ENCODE assay signal across 30 mouse cellular contexts in the genomic region with DNA sequence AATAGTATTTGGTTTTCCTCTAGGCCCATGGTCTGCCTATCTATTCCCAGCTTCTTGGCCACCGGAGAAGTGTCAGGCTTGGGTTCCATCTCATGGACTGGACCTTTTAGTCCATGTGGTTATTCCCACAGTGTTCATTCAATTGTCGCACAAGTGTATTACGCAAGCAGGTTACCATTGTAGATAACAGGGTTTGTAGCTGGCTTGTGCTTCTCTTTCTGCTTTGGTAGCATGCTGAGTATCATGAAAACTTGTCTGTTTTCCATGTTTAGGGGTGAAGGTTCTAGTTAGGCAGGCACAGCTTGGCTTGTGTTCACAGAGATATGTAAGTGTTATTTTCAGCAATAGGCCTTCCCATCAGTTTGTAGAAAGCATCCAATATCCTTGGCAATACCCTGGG.
"Had no signal": no experiment of that assay in that cellular context is flagged by ENCODE, and none has a peak within 500 bp of the region (broad histone marks: within the 10 kb centered on the region; RNA-seq: fewer than 3 reads in every experiment).

No protein-coding gene starts in this region.

- H3K27ac ChIP-seq: heart, embryonic 10.5 days; heart, embryonic 13.5 days; heart, embryonic 15.5 days; hindbrain, embryonic 10.5 days; hindbrain, embryonic 12.5 days; hindbrain, embryonic 13.5 days; hindbrain, embryonic 14.5 days; hindbrain, embryonic 15.5 days; hindbrain, postnatal 0 days; intestine, embryonic 15.5 days; kidney, embryonic 15.5 days; kidney, postnatal 0 days; layer of hippocampus, adult 2 months; left cerebral cortex, adult 2 months had no signal

- DNase-seq: heart, postnatal 10 days; heart, postnatal 36 days; heart, postnatal 4 days; kidney, adult 11 months; kidney, adult 18-20 months; kidney, adult 2 months; kidney, adult 8-10 months; kidney, adult 9 months; kidney, postnatal 10 days; kidney, postnatal 14 days; kidney, postnatal 25 days; kidney, postnatal 36 days; kidney, postnatal 4 days; layer of hippocampus, adult 9-11 months; layer of hippocampus, postnatal 36 days had no signal

- H3K4me1 ChIP-seq: hindbrain, embryonic 10.5 days; hindbrain, embryonic 13.5 days; intestine, embryonic 15.5 days had no signal

- H3K4me3 ChIP-seq: heart, embryonic 10.5 days; heart, embryonic 12.5 days; heart, embryonic 13.5 days; heart, embryonic 15.5 days; hindbrain, embryonic 10.5 days; hindbrain, embryonic 12.5 days; hindbrain, embryonic 13.5 days; hindbrain, embryonic 15.5 days; intestine, embryonic 15.5 days; kidney, embryonic 15.5 days; layer of hippocampus, adult 2 months; left cerebral cortex, adult 2 months had no signal

- H3K27me3 ChIP-seq: heart, embryonic 12.5 days; heart, embryonic 13.5 days; heart, embryonic 15.5 days; hindbrain, embryonic 12.5 days; hindbrain, embryonic 13.5 days; hindbrain, embryonic 15.5 days; intestine, embryonic 15.5 days; kidney, embryonic 15.5 days had no signal

- H3K9ac ChIP-seq: heart, embryonic 12.5 days; heart, embryonic 13.5 days; heart, embryonic 15.5 days; hindbrain, embryonic 12.5 days; hindbrain, embryonic 13.5 days; hindbrain, embryonic 14.5 days; hindbrain, embryonic 15.5 days; intestine, embryonic 15.5 days; kidney, embryonic 15.5 days had no signal
